Mouse (Mus musculus) liver, embryonic 12.5 days (tissue): ENCODE measurements around the gene Arhgap23. TPM values are rescaled to one million over a fixed set of nuclear protein-coding genes. Genes with fewer than 3 reads are reported as not detected.

Source experiments
- ATAC-seq: fragments of 200-750 bp; cut with Nextera tagmentation; 2 replicates; pipeline ENCODE4 v1.8.0; 2017; ENCODE audit warnings: moderate number of reproducible peaks, mild to moderate bottlenecking, moderate library complexity
- H3K27ac ChIP-seq: fragments of 300-500 bp; sonication (generic); 2 replicates; pipeline ENCODE4 v1.5.1; 2016; ENCODE audit warnings: mild to moderate bottlenecking
- H3K27me3 ChIP-seq: fragments of 300-500 bp; sonication (generic); replicated peaks from 2 replicates; pipeline ENCODE4 v1.6.1; 2016; ENCODE audit warnings: mild to moderate bottlenecking, moderate library complexity
- H3K36me3 ChIP-seq: fragments of 300-500 bp; sonication (generic); 2 replicates; pipeline ENCODE4 v1.6.1; 2016; ENCODE audit warnings: mild to moderate bottlenecking, moderate library complexity
- H3K4me1 ChIP-seq: fragments of 300-500 bp; sonication (generic); 2 replicates; pipeline ENCODE4 v1.6.1; 2016
- H3K4me2 ChIP-seq: fragments of 300-500 bp; sonication (generic); 2 replicates; pipeline ENCODE4 v1.6.1; 2016; ENCODE audit warnings: mild to moderate bottlenecking, moderate library complexity
- H3K4me3 ChIP-seq: fragments of 300-500 bp; sonication (generic); 2 replicates; pipeline ENCODE4 v1.5.1; 2016; ENCODE audit warnings: mild to moderate bottlenecking, moderate library complexity
- H3K9ac ChIP-seq: fragments of 300-500 bp; sonication (generic); 2 replicates; pipeline ENCODE4 v1.6.1; 2016; ENCODE audit warnings: mild to moderate bottlenecking, moderate library complexity
- H3K9me3 ChIP-seq: fragments of 300-500 bp; sonication (generic); replicated peaks from 2 replicates; pipeline ENCODE4 v1.6.1; 2016; ENCODE audit warnings: mild to moderate bottlenecking, moderate library complexity
- WGBS: fragments of 180-500 bp; shearing (Covaris S2); methylation state at CpG from one replicate; pipeline ENCODE4 v1.1.7; 2016; ENCODE audit not compliant: insufficient replicate concordance; 5-methylcytosine and 5-hydroxymethylcytosine counted together
- polyA plus RNA-seq: library from polyadenylated mRNA; unstranded; fragments of >200 nt; fragmentation: Nextera tagmentation; extraction: Ambion mirVana; gene quantifications from 2 replicates; pipeline ENCODE4 v1.2.1, GENCODE M21; 2016

Gene Arhgap23
- polyA plus RNA-seq, 1 experiment from 2014 or later, result 17.3 TPM

- Histone ChIP-seq H3K4me1 (peaks cover 22% of the 10 kb centered on the region; the same call in 1 of the 2 replicates), H3K9ac (no peak overlapping the region), H3K9me3 (no peaks in the 10 kb centered on the region), H3K4me3 (no peak overlapping the region), H3K27ac (no peak overlapping the region), H3K36me3 (peaks cover 100% of the 10 kb centered on the region), H3K27me3 (no peaks in the 10 kb centered on the region), H3K4me2 (no peak overlapping the region)
- no peak for ATAC-seq
- 80% methylated on average over 4 of the region's 4 CpGs for WGBS
These were observed 41.8 kb downstream of the Arhgap23 start for GRCm38 (mm10) chr11:97457120-97457519.

DNA sequence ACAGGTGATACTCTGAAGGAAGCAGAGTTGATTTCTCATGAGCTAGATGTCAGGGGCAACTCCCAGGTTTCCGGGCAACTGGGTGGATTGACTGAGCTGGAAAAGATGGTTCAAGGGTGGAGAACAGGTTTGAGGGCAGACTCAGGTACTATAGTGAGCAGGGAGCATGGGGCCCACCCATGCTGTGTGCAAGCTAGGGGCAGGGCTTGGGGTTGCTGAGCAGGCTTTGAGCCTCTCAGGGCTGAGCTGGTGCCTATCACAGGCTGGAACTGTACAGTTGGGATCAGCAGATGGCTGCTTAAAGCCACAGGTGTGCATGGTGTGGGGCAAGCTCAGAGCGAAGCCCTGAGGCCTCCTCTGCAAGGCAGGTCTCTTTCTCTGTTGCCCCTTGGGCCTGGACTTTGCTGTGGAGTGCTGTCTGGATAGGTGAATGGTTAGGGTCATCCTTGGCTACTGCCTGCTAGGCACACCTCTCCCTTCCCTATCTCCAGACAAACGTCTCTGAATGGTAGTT is 46.0 kb downstream of the Arhgap23 start:
- 87% methylated on average over 3 of the region's 3 CpGs for WGBS
- no peaks in the 10 kb centered on the region for H3K27me3 ChIP-seq
- ATAC-seq, result 0 out of 2 replicates have a peak, but pooled peaks have one; percentile 17
- no peak overlapping the region for H3K4me2 ChIP-seq
- H3K36me3 ChIP-seq, result peaks cover 100% of the 10 kb centered on the region
- no peak overlapping the region for H3K9ac ChIP-seq
- no peak overlapping the region for H3K4me3 ChIP-seq
- no peak overlapping the region for H3K27ac ChIP-seq
- H3K9me3 ChIP-seq, result no peaks in the 10 kb centered on the region
- no peaks in the 10 kb centered on the region for H3K4me1 ChIP-seq

- Histone ChIP-seq H3K27ac (no peak overlapping the region), H3K9me3 (no peaks in the 10 kb centered on the region), H3K9ac (no peak overlapping the region), H3K4me2 (no peak overlapping the region), H3K4me3 (no peak overlapping the region), H3K4me1 (0 out of 2 replicates have a peak, but pooled peaks cover 5% of the 10 kb centered on the region), H3K27me3 (no peaks in the 10 kb centered on the region), H3K36me3 (peaks cover 100% of the 10 kb centered on the region)
- ATAC-seq, result no peak
- 86% methylated on average over 6 of the region's 6 CpGs for WGBS
These were observed 47.2 kb downstream of the Arhgap23 start for GRCm38 (mm10) chr11:97462538-97462937.

- WGBS, result 76% methylated on average over 33 of the region's 33 CpGs
- H3K9me3 ChIP-seq, result no peaks in the 10 kb centered on the region
- H3K4me1 ChIP-seq, result peaks cover 10% of the 10 kb centered on the region
- H3K27ac ChIP-seq, result no peak overlapping the region
- ATAC-seq, result no peak
- no peak overlapping the region for H3K4me2 ChIP-seq
- peaks cover 100% of the 10 kb centered on the region for H3K36me3 ChIP-seq
- no peak overlapping the region for H3K4me3 ChIP-seq
- H3K27me3 ChIP-seq, result no peaks in the 10 kb centered on the region
- H3K9ac ChIP-seq, result no peak overlapping the region
These were observed 47.8 kb downstream of the Arhgap23 start for GRCm38 (mm10) chr11:97463166-97463565.

GRCm38 (mm10) chr11:97463991-97464390 is 48.7 kb downstream of the Arhgap23 start:
- no peak for ATAC-seq
- H3K27me3 ChIP-seq, result no peaks in the 10 kb centered on the region

GRCm38 (mm10) chr11:97465957-97466356 is 50.6 kb downstream of the Arhgap23 start:
- H3K4me3 ChIP-seq, result no peak overlapping the region
- no peak overlapping the region for H3K9ac ChIP-seq
- no peaks in the 10 kb centered on the region for H3K27me3 ChIP-seq
- H3K4me1 ChIP-seq, result peaks cover 16% of the 10 kb centered on the region
- WGBS, result 90% methylated on average over 12 of the region's 12 CpGs
- no peak overlapping the region for H3K4me2 ChIP-seq
- H3K27ac ChIP-seq, result no peak overlapping the region
- H3K36me3 ChIP-seq, result peaks cover 100% of the 10 kb centered on the region
- H3K9me3 ChIP-seq, result no peaks in the 10 kb centered on the region
- no peak for ATAC-seq

More at GRCm38 (mm10) chr11:97463991-97464390, 48.7 kb downstream of the Arhgap23 start:
- Histone ChIP-seq H3K4me2 (no peak overlapping the region), H3K9ac (no peak overlapping the region), H3K9me3 (no peaks in the 10 kb centered on the region), H3K27ac (no peak overlapping the region), H3K4me3 (no peak overlapping the region), H3K36me3 (peaks cover 100% of the 10 kb centered on the region), H3K4me1 (peaks cover 16% of the 10 kb centered on the region)
- WGBS, result 93% methylated on average over 4 of the region's 4 CpGs

GRCm38 (mm10) chr11:97466444-97467160 is 51.3 kb downstream of the Arhgap23 start:
- Histone ChIP-seq H3K4me2 (no peak overlapping the region), H3K27ac (no peak overlapping the region), H3K4me1 (peaks cover 16% of the 10 kb centered on the region), H3K9ac (no peak overlapping the region), H3K36me3 (peaks cover 100% of the 10 kb centered on the region), H3K4me3 (no peak overlapping the region), H3K27me3 (no peaks in the 10 kb centered on the region), H3K9me3 (no peaks in the 10 kb centered on the region)
- 87% methylated on average over 10 of the region's 10 CpGs for WGBS
- ATAC-seq, result no peak

- H3K9ac ChIP-seq, result no peak overlapping the region
These were observed 53.4 kb downstream of the Arhgap23 start for GRCm38 (mm10) chr11:97468639-97469287.

GRCm38 (mm10) chr11:97469828-97470227 is 54.5 kb downstream of the Arhgap23 start:
- Histone ChIP-seq H3K36me3 (peaks cover 100% of the 10 kb centered on the region), H3K9me3 (no peaks in the 10 kb centered on the region), H3K9ac (no peak overlapping the region), H3K27me3 (no peaks in the 10 kb centered on the region), H3K27ac (no peak overlapping the region), H3K4me3 (no peak overlapping the region), H3K4me2 (no peak overlapping the region), H3K4me1 (peaks cover 16% of the 10 kb centered on the region)
- 95% methylated on average over 7 of the region's 7 CpGs for WGBS
- no peak for ATAC-seq

More at GRCm38 (mm10) chr11:97468639-97469287, 53.4 kb downstream of the Arhgap23 start:
- Histone ChIP-seq H3K36me3 (peaks cover 100% of the 10 kb centered on the region), H3K4me3 (no peak overlapping the region), H3K4me1 (peaks cover 16% of the 10 kb centered on the region), H3K27ac (peak overlapping the region; percentile 37), H3K27me3 (no peaks in the 10 kb centered on the region), H3K4me2 (no peak overlapping the region), H3K9me3 (no peaks in the 10 kb centered on the region)
- peak; percentile 48 for ATAC-seq
- 53% methylated on average over 14 of the region's 14 CpGs for WGBS

DNA sequence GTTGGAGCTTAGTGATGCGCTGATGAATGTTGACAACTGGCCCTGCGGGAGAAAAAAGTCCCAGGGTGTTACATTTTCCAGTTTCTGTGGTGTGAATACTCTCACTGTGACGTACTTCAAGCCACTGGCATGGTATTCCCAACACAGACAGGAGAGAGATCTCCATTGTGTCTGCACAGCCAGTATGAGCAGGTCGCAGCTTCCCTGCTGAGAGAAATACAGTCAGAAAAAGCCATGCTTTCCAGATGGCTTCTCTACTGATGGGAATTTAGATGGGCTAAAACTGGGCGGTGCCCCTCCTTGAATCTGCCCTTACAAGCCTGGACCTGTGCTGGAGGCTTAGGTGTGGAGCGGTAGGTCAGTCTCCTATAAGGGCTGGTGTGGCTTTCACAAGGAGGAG is 55.9 kb downstream of the Arhgap23 start:
- 92% methylated on average over 6 of the region's 6 CpGs for WGBS
- ATAC-seq, result no peak

GRCm38 (mm10) chr11:97476334-97477095 is 61.2 kb downstream of the Arhgap23 start:
- H3K27ac ChIP-seq, result no peak overlapping the region
- ATAC-seq, result no peak
- no peak overlapping the region for H3K9ac ChIP-seq
- peaks cover 100% of the 10 kb centered on the region for H3K36me3 ChIP-seq
- no peak overlapping the region for H3K4me3 ChIP-seq
- no peak overlapping the region for H3K4me2 ChIP-seq
- peaks cover 15% of the 10 kb centered on the region; the same call in 1 of the 2 replicates for H3K4me1 ChIP-seq
- 71% methylated on average over 8 of the region's 8 CpGs for whole genome bisulfite sequencing
- H3K9me3 ChIP-seq, result no peaks in the 10 kb centered on the region
- no peaks in the 10 kb centered on the region for H3K27me3 ChIP-seq

More for the DNA sequence above, 55.9 kb downstream of the Arhgap23 start:
- no peaks in the 10 kb centered on the region for H3K27me3 ChIP-seq
- H3K4me3 ChIP-seq, result no peak overlapping the region
- no peaks in the 10 kb centered on the region for H3K9me3 ChIP-seq
- H3K4me2 ChIP-seq, result no peak overlapping the region
- H3K36me3 ChIP-seq, result peaks cover 100% of the 10 kb centered on the region
- no peak overlapping the region for H3K9ac ChIP-seq
- no peak overlapping the region for H3K27ac ChIP-seq
- peaks cover 16% of the 10 kb centered on the region for H3K4me1 ChIP-seq
